Mouse (Mus musculus): ENCODE measurements around the gene Ccdc155. TPM values are rescaled to one million over a fixed set of nuclear protein-coding genes. Genes with fewer than 3 reads are reported as not detected.

Ccdc155 gene
- polyA plus RNA-seq, 1 experiment: not detected

DNA sequence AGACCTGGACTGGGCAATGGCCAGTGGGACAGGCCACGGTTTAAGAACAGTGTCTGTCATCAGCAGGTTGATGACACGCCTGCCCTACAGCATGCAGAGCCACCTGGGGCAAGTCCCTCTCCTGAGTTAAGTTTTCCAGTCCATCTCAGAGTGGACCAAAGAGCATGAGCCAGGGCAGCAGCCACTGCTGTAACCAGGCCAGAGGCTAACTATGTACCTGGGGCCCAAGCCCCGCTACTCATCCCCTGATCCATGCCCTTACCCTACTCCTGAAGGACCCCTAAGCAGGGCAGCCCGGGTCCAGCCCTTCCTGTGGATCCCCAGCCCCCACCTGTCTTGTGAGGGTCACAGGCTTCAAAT is 8.5 kb downstream of the Ccdc155 start:
- H3K4me3 ChIP-seq (ENCODE audit: insufficient read depth, poor library complexity, severe bottlenecking): no peak overlapping the region
- no peaks in the 10 kb centered on the region for H3K79me3 ChIP-seq (ENCODE audit: low read depth)
- TF ChIP-seq CTCF (IDR thresholded peaks at IDR 0.05; ENCODE audit: control insufficient read depth, insufficient read depth, insufficient read length) (no peak), MYOD1 (IDR thresholded peaks at IDR 0.05; ENCODE audit: control insufficient read depth, insufficient read length, low read depth) (no peak), MYOG (IDR thresholded peaks at IDR 0.05; ENCODE audit: control insufficient read depth, extremely low read depth, insufficient read length) (no peak), FOSL1 (IDR thresholded peaks at IDR 0.05; ENCODE audit: insufficient read depth, low read length, poor library complexity, severe bottlenecking) (no peak), MAX (IDR thresholded peaks at IDR 0.05) (no peak)
- H3K36me3 ChIP-seq (ENCODE audit: control insufficient read depth, insufficient read depth): no peaks in the 10 kb centered on the region
- H3K79me2 ChIP-seq (ENCODE audit: control insufficient read depth, insufficient read depth): no peaks in the 10 kb centered on the region
- no peak overlapping the region for H3ac ChIP-seq (ENCODE audit: control insufficient read depth, insufficient read length, low read depth)
- H3K27me3 ChIP-seq (ENCODE audit: control insufficient read depth, insufficient read depth, insufficient read length): peaks cover 9% of the 10 kb centered on the region

DNA sequence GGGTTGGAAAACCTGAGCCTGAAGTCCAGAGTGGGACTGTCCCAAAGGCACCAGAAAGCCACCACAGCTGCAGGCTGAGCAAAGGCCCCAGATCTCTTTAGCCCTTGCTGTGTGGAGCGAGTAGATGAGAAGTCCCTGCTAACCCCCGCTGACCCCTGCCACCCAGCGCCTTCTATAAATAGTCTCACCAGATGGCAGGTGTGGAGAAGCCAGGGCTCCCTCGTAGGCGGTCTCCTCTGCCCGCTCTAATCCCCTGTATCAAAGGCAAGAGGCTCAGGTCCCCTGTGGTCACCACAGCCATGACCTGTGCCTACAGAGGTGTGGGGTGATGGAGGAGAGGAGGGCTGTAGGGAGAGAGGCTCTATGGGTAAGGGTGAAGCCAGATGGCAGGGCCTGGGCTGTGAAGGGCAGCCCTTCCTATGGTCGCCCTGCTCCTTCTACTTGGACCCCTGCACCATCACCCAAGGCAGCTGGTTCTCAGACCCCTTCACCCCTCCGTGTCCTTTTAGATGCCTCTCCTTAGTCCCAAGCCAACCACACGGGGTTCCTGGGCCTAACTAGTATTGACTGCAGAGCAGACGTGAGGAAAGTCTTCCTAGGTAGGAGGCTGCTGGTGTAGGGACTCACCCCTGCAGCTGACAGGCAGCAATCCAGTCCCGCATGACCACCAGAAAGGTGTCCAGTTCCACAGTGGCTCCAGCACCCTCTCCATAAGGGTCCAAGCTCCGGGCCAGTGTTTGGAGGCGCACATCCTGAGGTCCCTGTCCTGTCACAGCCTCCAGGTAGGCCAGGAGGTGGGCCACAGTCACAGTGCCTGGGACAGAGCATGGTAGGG is 9.1 kb downstream of the Ccdc155 start:
- Histone ChIP-seq H3K79me3 (ENCODE audit: low read depth) (no peaks in the 10 kb centered on the region), H3K79me2 (ENCODE audit: control insufficient read depth, insufficient read depth) (no peaks in the 10 kb centered on the region), H3K36me3 (ENCODE audit: control insufficient read depth, insufficient read depth) (no peaks in the 10 kb centered on the region), H3ac (ENCODE audit: control insufficient read depth, insufficient read length, low read depth) (no peak overlapping the region), H3K4me3 (ENCODE audit: insufficient read depth, poor library complexity, severe bottlenecking) (no peak overlapping the region), H3K27me3 (ENCODE audit: control insufficient read depth, insufficient read depth, insufficient read length) (peaks cover 9% of the 10 kb centered on the region)
- no peak for TF ChIP-seq CEBPB (IDR thresholded peaks at IDR 0.05; ENCODE audit: low read depth)
- no peak for TF ChIP-seq FOSL1 (IDR thresholded peaks at IDR 0.05; ENCODE audit: insufficient read depth, low read length, poor library complexity, severe bottlenecking)
- no peak for TF ChIP-seq MAX (IDR thresholded peaks at IDR 0.05)
- no peak for TF ChIP-seq MYOD1 (IDR thresholded peaks at IDR 0.05; ENCODE audit: control insufficient read depth, insufficient read length, low read depth)
- no peak for TF ChIP-seq MYOG (IDR thresholded peaks at IDR 0.05; ENCODE audit: control insufficient read depth, extremely low read depth, insufficient read length)
- TF ChIP-seq USF1 (IDR thresholded peaks at IDR 0.05; ENCODE audit: low read depth): no peak
- TF ChIP-seq CTCF (IDR thresholded peaks at IDR 0.05; ENCODE audit: control insufficient read depth, insufficient read depth, insufficient read length): no peak

DNA sequence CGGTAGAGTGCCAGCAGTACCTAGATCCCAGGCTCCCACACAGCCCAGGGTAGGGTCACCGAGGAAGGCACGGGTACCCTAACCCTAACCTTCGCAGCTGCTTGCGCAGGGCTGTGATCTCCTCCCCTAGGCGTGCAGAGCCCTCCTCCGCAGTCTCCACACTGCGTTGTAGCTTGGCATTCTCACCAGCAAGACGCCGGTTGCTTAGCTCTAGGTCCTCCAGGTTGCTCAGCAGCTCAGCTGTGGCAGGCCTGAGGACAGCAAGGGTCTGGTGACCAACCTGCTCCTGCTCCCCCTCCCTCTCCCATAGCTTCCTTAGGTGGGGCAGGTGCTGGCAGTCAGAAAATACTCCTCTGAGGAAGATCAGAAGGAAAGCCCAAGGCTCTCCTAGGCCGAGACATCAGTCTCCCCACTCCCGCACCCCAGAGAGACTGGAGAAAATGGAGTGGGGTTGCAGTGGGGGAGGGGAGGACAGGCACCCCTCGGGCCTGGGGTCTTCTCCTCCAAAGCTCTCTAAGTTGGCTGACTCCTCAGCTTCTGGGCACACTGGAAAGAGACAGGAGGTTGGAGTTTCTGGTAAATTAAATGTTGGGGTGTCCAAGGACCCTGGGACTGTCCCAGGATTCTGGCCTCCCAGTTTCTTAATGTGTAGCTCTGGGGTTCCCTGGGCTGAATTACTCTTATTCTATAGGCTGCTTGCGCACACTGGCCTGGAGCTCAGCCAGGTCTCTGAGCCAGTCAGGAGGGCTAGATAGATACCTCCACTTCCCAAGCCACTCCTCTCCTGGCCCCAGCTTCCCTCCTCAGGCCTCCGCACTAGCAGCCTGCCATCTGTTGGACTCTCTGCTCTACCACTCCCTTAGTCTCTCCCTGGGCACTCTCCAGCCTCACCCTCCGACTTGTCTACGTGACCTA is 10.6 kb downstream of the Ccdc155 start:
- Histone ChIP-seq H3K27me3 (ENCODE audit: control insufficient read depth, insufficient read depth, insufficient read length) (peaks cover 5% of the 10 kb centered on the region), H3K79me3 (ENCODE audit: low read depth) (no peaks in the 10 kb centered on the region), H3ac (ENCODE audit: control insufficient read depth, insufficient read length, low read depth) (no peak overlapping the region), H3K79me2 (ENCODE audit: control insufficient read depth, insufficient read depth) (no peaks in the 10 kb centered on the region), H3K4me3 (ENCODE audit: insufficient read depth, poor library complexity, severe bottlenecking) (no peak overlapping the region), H3K36me3 (ENCODE audit: control insufficient read depth, insufficient read depth) (no peaks in the 10 kb centered on the region)
- no peak for TF ChIP-seq MYOD1 (IDR thresholded peaks at IDR 0.05; ENCODE audit: control insufficient read depth, insufficient read length, low read depth)
- no peak for TF ChIP-seq MYOG (IDR thresholded peaks at IDR 0.05; ENCODE audit: control insufficient read depth, extremely low read depth, insufficient read length)
- TF ChIP-seq USF1 (IDR thresholded peaks at IDR 0.05; ENCODE audit: low read depth): no peak
- TF ChIP-seq CTCF (IDR thresholded peaks at IDR 0.05; ENCODE audit: control insufficient read depth, insufficient read depth, insufficient read length): no peak
- TF ChIP-seq MAX (IDR thresholded peaks at IDR 0.05): no peak
- no peak for TF ChIP-seq FOSL1 (IDR thresholded peaks at IDR 0.05; ENCODE audit: insufficient read depth, low read length, poor library complexity, severe bottlenecking)
- no peak for TF ChIP-seq CEBPB (IDR thresholded peaks at IDR 0.05; ENCODE audit: low read depth)

- no peaks in the 10 kb centered on the region for H3K79me2 ChIP-seq (ENCODE audit: control insufficient read depth, insufficient read depth)
- H3ac ChIP-seq (ENCODE audit: control insufficient read depth, insufficient read length, low read depth): no peak overlapping the region
- no peaks in the 10 kb centered on the region for H3K36me3 ChIP-seq (ENCODE audit: control insufficient read depth, insufficient read depth)
- no peaks in the 10 kb centered on the region for H3K79me3 ChIP-seq (ENCODE audit: low read depth)
- no peak overlapping the region for H3K4me3 ChIP-seq (ENCODE audit: insufficient read depth, poor library complexity, severe bottlenecking)
- peaks cover 9% of the 10 kb centered on the region for H3K27me3 ChIP-seq (ENCODE audit: control insufficient read depth, insufficient read depth, insufficient read length)
- TF ChIP-seq FOSL1 (IDR thresholded peaks at IDR 0.05; ENCODE audit: insufficient read depth, low read length, poor library complexity, severe bottlenecking) (no peak), CTCF (IDR thresholded peaks at IDR 0.05; ENCODE audit: control insufficient read depth, insufficient read depth, insufficient read length) (no peak), MAX (IDR thresholded peaks at IDR 0.05) (no peak), MYOG (IDR thresholded peaks at IDR 0.05; ENCODE audit: control insufficient read depth, extremely low read depth, insufficient read length) (no peak)
These were observed 11.3 kb downstream of the Ccdc155 start for GRCm38 (mm10) chr7:45193406-45193805.

DNA sequence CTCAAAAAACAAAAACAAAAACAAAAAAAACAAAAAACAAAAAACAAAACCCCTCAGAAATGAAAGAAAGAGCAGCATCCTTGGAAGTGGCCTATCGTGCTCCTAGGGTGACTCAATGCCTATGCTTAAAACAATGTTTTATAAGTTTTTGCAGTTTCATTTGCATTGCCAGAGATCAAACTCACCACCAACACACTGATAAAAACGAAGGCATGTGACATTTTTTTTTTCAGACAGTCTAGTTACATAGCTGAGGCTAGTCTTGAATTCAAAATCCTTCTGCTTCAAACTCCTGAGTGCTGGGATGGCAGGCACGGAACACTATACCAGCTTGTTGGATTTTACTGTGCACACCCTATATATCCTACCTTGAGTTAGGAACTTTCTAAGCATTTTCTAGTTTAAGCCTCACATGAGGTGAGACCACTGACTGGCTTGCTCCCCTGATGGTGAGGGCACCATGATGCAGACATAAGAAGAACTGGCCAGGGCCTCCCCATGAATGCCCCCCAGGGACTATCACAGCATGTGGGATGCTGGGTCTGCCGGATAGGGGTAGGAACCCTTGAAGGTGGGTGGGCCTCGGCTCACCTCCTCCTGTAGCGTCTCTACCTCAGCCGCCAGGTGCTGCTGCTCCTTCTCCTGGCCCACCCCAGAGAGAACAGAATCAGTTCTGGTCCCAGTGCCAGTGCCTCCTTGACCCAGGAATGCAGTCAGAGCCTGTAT is 11.9 kb downstream of the Ccdc155 start:
- Histone ChIP-seq H3K79me2 (ENCODE audit: control insufficient read depth, insufficient read depth) (no peaks in the 10 kb centered on the region), H3K27me3 (ENCODE audit: control insufficient read depth, insufficient read depth, insufficient read length) (peaks cover 16% of the 10 kb centered on the region), H3ac (ENCODE audit: control insufficient read depth, insufficient read length, low read depth) (no peak overlapping the region), H3K79me3 (ENCODE audit: low read depth) (no peaks in the 10 kb centered on the region), H3K36me3 (ENCODE audit: control insufficient read depth, insufficient read depth) (no peaks in the 10 kb centered on the region), H3K4me3 (ENCODE audit: insufficient read depth, poor library complexity, severe bottlenecking) (no peak overlapping the region)
- TF ChIP-seq CTCF (IDR thresholded peaks at IDR 0.05; ENCODE audit: control insufficient read depth, insufficient read depth, insufficient read length) (no peak), USF1 (IDR thresholded peaks at IDR 0.05; ENCODE audit: low read depth) (no peak), MYOG (IDR thresholded peaks at IDR 0.05; ENCODE audit: control insufficient read depth, extremely low read depth, insufficient read length) (no peak), MYOD1 (IDR thresholded peaks at IDR 0.05; ENCODE audit: control insufficient read depth, insufficient read length, low read depth) (no peak), CEBPB (IDR thresholded peaks at IDR 0.05; ENCODE audit: low read depth) (no peak), MAX (IDR thresholded peaks at IDR 0.05) (no peak), FOSL1 (IDR thresholded peaks at IDR 0.05; ENCODE audit: insufficient read depth, low read length, poor library complexity, severe bottlenecking) (no peak)

Data from C2C12 (cell line).